Mouse (Mus musculus) cerebellum, postnatal 4 days (tissue): ENCODE data around the gene Hpn.
A peak's percentile ranks its signal among the peaks of the same experiment; 100 is the strongest.

Experiments used
- DNase-seq, 2 experiments: peaks; one replicate each; pipeline ENCODE4 v3.0.0; 2022; ENCODE audit warnings: low spot score in 2 of 2, mixed read lengths in 1 of 2

The Hpn gene

GRCm38 (mm10) chr7:31081106-31081505, 34.0 kb downstream of the Hpn start:
- no peak for DNase-seq

- DNase-seq, result no peak
Measured at GRCm38 (mm10) chr7:31080611-31081010, 34.5 kb downstream of the Hpn start.

GRCm38 (mm10) chr7:31079670-31080069, 35.4 kb downstream of the Hpn start:
- DNase-seq, result no peak

GRCm38 (mm10) chr7:31077885-31078445, 37.1 kb downstream of the Hpn start:
- DNase-seq, result peak in 1 of 2 experiments; percentile 45

GRCm38 (mm10) chr7:31077470-31077869, 37.6 kb downstream of the Hpn start:
- peak in 1 of 2 experiments; percentile 32 for DNase-seq

- DNase-seq, result no peak
Measured at GRCm38 (mm10) chr7:31076492-31076891, 38.6 kb downstream of the Hpn start, which contains the start of gene Fxyd3. TSS of gene Fxyd3 (minus strand) at chr7:31076704.

- no peak for DNase-seq
Measured at GRCm38 (mm10) chr7:31074713-31075069, 40.4 kb downstream of the Hpn start.

GRCm38 (mm10) chr7:31074061-31074712, 40.9 kb downstream of the Hpn start:
- DNase-seq, result no peak

- DNase-seq, result no peak
Measured at GRCm38 (mm10) chr7:31073546-31073945, 41.5 kb downstream of the Hpn start.

GRCm38 (mm10) chr7:31072326-31072725, 42.8 kb downstream of the Hpn start:
- DNase-seq, result no peak

- no peak for DNase-seq
Measured at GRCm38 (mm10) chr7:31070324-31070723, 44.8 kb downstream of the Hpn start.

- DNase-seq, result no peak
Measured at GRCm38 (mm10) chr7:31069491-31069890, 45.6 kb downstream of the Hpn start.

GRCm38 (mm10) chr7:31067836-31068235, 47.3 kb downstream of the Hpn start:
- DNase-seq, result no peak

GRCm38 (mm10) chr7:31063074-31063560, 52.0 kb downstream of the Hpn start:
- DNase-seq, result no peak

- DNase-seq, result no peak
Measured at GRCm38 (mm10) chr7:31060621-31061010, 54.5 kb downstream of the Hpn start.

GRCm38 (mm10) chr7:31059919-31060620, 55.0 kb downstream of the Hpn start:
- no peak for DNase-seq

- DNase-seq, result peak; percentile 77 to 93
Measured at GRCm38 (mm10) chr7:31059108-31059507, 56.0 kb downstream of the Hpn start, which contains the start of gene Lgi4. TSS of gene Lgi4 (plus strand) at chr7:31059342.

GRCm38 (mm10) chr7:31058211-31058610, 56.9 kb downstream of the Hpn start:
- DNase-seq, result no peak

GRCm38 (mm10) chr7:31057730-31058129, 57.4 kb downstream of the Hpn start:
- no peak for DNase-seq

- DNase-seq, result no peak
Measured at GRCm38 (mm10) chr7:31057071-31057470, 58.0 kb downstream of the Hpn start, which contains the start of gene Fxyd1. TSS of gene Fxyd1 (minus strand) at chr7:31057199.

- no peak for DNase-seq
Measured at GRCm38 (mm10) chr7:31056448-31056847, 58.6 kb downstream of the Hpn start.

GRCm38 (mm10) chr7:31055883-31056282, 59.2 kb downstream of the Hpn start:
- DNase-seq, result no peak

- DNase-seq, result peak; percentile 44 to 57
Measured at GRCm38 (mm10) chr7:31055354-31055824, 59.7 kb downstream of the Hpn start.
